Mouse (Mus musculus) cerebellum, adult 9-11 months (tissue): ENCODE measurements around the gene Gm7247.
"Not testable (repeated sequence)": the region's sequence is repeated elsewhere in the genome, so short reads cannot be mapped to it uniquely, and the experiment has no call there.

Experiments
- DNase-seq: peaks from one replicate; pipeline ENCODE4 v3.0.0; 2022

The Gm7247 gene

DNA sequence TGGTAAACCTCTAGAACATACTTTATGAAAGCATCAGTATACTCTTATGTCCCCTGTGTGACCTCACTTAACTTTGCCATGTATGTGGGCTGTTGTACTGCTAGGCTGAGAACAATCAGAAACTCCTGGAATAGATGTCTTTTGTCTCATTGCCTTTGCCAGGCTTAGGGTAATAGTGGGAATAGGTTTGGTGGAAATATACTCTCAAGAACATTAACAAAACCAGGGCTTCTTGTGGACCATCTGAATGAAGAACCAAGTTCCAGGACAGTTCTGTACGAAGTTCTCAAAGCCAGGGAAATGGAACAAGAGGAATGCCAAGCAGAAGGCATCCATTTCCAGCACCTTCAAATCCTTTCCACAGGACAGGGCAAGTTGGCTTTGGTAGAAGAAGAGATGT, at the start of gene Gm7247:
TSS of gene Gm7247 (plus strand) at position 301 of the 400 bp plus-strand sequence.
- DNase-seq = no peak

- DNase-seq = no peak
Measured at GRCm38 (mm10) chr14:51324001-51324400, 37.6 kb upstream of the Gm7247 start.

DNA sequence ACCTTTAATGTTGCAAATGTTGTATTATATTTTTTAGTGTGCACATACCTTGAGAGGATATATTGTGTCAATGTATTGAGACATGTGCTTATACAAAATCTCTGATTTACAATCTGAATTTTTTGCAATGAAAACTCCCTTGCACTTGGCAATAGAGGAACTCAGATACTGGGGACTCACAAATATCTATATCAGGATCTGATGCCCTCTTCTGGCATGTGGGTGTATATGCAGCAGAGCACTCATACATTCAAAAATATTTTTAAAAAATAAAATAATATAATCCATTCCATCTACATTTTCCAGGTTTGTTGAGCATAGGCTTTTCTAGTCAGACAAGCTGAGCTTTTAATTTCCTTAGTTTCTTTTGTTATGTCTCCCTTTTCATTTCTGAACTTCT, 15.5 kb upstream of the Gm7247 start:
- DNase-seq = no peak

GRCm38 (mm10) chr14:51358111-51358982, 3.2 kb upstream of the Gm7247 start:
- DNase-seq = no peak

DNA sequence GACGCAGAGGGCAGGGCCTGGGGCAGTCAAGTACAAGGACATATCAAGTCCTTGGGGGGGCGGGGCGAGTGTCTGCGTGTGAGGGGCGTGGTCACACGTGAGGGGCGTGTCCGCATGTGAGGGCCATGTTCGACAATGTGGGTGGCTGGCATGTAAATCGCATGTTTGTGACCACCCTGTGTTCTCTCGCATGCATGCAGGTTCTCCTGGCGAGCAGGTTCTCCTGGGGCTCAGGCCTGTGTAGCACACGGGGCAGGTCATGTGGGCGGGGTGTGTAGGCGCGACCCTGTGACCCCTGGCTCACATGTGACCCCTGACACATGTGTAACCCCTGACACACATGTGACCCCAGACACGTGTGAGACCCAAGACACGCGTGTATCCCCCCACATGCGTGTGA, 21.2 kb downstream of the Gm7247 start:
- DNase-seq = no peak

DNA sequence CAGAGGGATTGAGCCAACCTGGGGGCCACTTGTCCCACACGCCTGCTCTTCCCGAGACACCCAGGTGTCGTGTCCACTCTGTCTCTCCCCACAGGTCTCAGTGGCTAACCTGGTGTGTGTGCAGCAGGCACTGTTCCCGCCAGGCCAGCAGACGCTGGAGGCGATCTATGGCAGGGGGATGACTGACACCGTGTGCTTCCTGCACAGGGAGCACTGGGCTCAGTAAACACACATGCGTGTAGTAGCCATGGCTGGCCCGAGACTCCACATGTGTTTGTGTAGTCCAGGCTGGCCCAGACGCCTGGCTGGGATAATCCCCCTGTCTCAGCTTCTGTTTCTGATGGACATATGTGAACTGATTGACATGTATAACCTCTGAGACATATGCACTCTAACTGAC, 22.8 kb downstream of the Gm7247 start:
- DNase-seq = no peak

- DNase-seq = no peak
Measured at GRCm38 (mm10) chr14:51385741-51386140, 24.2 kb downstream of the Gm7247 start.

DNA sequence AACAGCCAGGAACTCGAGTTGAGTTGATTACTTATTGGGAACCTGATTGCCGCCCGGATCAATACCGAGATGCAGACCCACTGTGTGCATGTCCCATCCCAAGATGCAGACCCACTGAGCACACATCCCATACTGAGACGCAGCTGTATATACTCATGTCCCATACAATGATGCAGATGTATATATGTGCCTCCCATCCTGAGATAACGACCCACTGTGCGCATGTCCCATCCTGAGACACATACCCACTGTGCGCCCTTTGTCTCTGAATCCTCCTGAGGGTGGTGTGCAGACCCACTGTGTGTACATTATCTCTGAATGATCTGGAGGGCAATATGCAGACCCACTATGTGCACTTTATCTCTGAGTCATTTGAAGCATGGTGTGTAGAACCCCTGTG, 26.2 kb downstream of the Gm7247 start:
- DNase-seq = no peak

DNA sequence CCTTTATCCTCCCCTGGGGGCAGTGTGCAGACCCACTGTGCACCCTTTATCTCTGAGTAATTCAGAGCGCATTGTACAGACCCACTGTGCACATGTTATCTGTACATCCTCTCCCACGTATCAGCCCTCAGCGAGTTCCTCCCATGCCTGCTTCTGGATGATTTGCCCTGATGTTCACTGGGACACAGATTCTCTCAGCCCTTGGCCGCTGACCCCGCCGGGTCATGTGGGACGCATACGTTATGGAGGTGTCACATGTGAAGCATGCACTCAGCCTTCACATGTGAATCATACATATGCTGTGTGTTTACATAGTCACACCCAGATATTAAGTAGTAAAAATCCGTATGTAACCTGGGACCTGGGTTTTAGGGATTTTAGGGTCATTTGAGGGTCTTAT, 26.7 kb downstream of the Gm7247 start:
- DNase-seq = no peak

GRCm38 (mm10) chr14:51410520-51410919, 49.0 kb downstream of the Gm7247 start, which contains the start of gene Vmn2r88:
Vmn2r88 (plus strand) TSS chr14:51410820.
- no peak for DNase-seq

DNA sequence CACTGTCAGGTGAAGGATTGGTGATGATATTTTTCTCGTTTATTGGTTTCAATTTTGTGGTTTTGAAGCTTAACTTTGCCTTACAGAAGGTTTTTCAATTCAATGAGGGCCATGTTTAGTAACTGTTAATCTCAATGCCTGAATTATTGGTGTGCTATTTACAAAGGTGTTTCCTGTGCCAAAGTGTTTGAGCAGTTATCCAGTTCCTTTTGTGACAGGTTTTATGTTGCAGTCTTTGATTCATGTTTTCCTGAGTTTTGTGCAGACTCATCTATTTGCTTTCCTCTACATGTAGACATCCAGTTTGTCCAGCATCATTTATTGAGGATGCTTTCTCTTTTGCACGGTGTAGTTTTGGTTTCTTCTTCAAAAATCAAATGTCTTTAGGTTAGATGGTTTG, 62.3 kb downstream of the Gm7247 start:
- DNase-seq = no peak

DNA sequence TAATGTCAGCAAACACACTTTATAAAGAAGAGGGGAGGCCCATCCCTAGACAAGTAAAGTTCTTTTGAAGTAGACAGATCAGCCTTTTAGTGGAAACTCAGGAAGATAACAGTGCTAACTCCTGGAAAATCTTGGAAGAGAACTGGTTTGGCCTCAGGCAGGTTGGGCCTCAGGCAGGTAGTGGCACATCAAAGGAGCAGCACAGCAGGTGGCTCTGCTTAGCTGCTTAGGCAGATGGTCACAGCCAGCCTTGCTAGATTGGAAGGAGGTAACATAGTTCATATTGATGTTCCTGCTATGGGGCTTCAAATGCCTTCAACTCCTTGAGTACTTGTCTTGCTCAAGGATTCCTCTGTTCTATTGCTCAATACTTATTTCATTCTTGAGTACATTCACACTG, 68.6 kb downstream of the Gm7247 start:
- DNase-seq = not testable (repeated sequence)

DNA sequence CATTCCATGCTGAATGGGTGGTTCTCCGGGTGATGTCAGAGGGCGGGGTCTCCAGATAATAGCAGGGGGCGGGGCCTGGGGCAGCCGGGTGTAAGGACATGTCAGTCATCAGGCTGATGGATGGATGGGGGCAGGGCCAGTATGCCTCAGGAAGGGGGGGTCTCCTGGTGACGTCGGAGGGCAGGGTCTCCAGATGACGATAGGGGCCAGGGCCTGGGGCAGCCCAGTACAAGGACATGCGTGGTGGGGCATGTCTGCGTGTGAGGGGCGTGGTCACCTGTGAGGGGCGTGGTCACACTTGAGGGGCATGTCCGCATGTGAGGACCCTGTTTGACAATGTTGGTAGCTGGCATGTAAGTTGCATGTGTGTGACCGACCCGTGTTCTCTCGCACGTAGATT, 73.0 kb downstream of the Gm7247 start:
- DNase-seq = no peak

- DNase-seq = no peak
Measured at GRCm38 (mm10) chr14:51435020-51435419, 73.5 kb downstream of the Gm7247 start.

DNA sequence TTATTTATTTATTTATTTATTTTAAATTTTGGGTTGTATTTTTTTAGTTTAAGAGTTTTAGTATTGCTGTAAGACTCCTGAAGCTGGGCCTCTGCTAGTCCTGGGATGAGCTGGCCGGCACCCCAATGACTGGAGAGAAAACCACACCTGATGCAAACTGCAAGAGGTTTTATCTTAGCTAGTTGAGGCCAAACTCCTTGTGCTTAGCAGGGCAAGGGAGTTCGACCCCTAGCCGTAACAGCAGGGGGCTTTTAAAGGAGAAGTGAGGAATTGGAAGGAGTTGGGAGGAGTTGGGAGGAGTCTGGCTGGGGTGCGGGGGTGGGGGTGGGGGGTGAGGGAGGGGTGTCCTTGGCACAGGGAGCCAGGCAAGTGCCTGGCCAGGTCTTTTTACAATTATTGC, 77.4 kb downstream of the Gm7247 start:
- DNase-seq = no peak

DNA sequence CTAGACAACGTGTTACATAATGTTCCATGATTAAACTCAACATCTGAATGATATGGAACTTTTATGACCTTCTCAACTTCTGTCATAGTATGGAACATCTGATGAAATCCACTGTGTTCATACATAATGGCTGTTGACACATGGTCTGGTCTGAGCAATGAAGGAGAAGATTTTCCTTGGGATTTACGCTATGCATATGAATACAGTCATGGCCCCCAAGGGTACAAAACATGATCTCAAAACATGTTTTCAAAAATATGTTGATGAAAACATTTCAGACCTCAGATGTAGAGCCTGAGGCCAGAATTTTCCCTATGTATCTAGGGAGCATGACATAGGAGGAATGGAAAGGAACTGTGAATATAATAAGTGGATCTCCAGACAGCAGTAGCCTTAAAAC, 90.0 kb downstream of the Gm7247 start, which contains the start of gene Vmn2r89:
TSS of gene Vmn2r89 (plus strand) at position 301 of the 400 bp plus-strand sequence.
- DNase-seq = not testable (repeated sequence)

- not testable (repeated sequence) for DNase-seq
Measured at GRCm38 (mm10) chr14:51480278-51480677, 118.7 kb downstream of the Gm7247 start.

GRCm38 (mm10) chr14:51481332-51482015, 119.9 kb downstream of the Gm7247 start:
- DNase-seq = not testable (repeated sequence)

GRCm38 (mm10) chr14:51482051-51482715, 120.6 kb downstream of the Gm7247 start:
- no peak for DNase-seq

DNA sequence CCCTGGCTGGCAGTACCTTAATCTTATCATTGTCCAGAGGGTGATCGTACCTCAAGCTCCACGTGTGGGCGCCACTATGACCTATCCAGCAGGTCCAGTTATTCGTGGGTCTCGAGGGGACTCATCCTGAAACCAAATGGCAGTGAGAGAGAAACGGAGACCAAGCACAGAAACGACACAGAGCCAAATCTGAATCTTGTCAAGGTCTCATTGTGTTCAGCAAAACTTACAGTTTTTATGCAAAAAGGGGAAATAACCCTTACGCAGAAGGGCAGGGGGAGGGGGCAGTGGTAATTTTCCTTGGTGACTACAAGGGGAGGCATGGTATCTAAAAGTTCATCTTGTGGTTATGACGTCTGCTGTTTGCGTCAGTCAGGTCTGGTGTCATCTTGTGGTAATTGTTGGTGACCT, 121.4 kb downstream of the Gm7247 start:
- DNase-seq = not testable (repeated sequence)

GRCm38 (mm10) chr14:51483671-51484070, 122.1 kb downstream of the Gm7247 start:
- DNase-seq = no peak

GRCm38 (mm10) chr14:51486111-51486510, 124.6 kb downstream of the Gm7247 start:
- no peak for DNase-seq

- no peak for DNase-seq
Measured at GRCm38 (mm10) chr14:51495781-51496180, 134.2 kb downstream of the Gm7247 start.
